Mouse (Mus musculus) adrenal gland, postnatal 10 days (tissue): ENCODE data around the gene Klk7. TPM values are rescaled to one million over a fixed set of nuclear protein-coding genes. Genes with fewer than 3 reads are reported as not detected.

ENCODE experiments used
- DNase-seq: peaks from one replicate; pipeline ENCODE4 v3.0.0; 2021; ENCODE audit warnings: mixed read lengths
- long read RNA-seq, 2 experiments: library from polyadenylated mRNA; stranded (forward); transcript quantifications; one replicate each; pipeline ENCODE4 v2.0.0; 2021
- total RNA-seq, 2 experiments: library from RNA; stranded (reverse); gene quantifications; 2 replicates each; pipeline ENCODE4 v1.2.3; 2021

The Klk7 gene
- total RNA-seq = not detected
- long read RNA-seq, experiment 1 = 0 reads
- long read RNA-seq, experiment 2 = 0 reads

DNA sequence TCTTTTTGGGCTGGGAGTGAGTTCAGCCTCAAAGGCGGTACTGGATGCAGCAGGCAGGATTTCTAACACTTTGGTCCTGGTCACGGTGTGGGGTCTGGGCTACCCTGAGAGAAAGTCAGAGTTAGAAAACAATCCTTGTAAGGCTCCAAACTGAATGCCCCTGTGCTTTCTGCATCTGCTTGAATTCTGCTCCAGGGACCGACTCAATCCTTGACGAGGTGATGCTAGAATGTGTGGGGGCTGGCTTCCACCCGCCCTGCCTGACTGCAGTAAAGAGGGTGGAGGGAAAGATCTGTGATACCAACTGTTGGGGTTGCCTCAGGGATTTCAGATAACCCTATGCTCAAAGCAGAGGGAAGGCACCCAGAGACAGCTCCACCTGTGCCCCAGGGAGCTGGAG, at the start of gene Klk7:
Klk7 (plus strand) TSS at position 301 of the 400 bp plus-strand sequence.
- DNase-seq = no peak

- DNase-seq = no peak
These were observed 44.6 kb upstream of the Klk7 start for GRCm38 (mm10) chr7:43766484-43766883.

DNA sequence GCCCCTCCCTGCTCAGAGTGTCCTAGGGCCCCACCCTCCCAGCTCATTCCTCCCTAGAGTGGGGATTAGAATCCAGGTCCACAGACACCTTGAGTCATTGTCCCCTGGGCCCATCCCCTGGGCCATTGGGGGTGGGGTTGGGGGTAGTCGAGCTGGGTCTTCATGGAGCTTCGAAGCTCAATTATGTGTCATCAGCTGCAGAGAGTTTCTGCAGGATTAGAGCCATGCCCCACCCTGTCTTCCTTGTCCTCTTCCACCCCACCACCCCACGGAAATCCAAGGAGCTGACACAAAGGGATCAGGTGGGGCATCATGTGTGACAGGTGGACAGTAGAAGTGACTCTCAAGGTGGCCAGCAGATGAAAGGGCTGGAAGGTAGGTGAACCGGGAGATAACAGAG, 42.5 kb upstream of the Klk7 start, which contains the start of gene Klk12:
Klk12 (plus strand) TSS at position 301 of the 400 bp plus-strand sequence.
- no peak for DNase-seq

- no peak for DNase-seq
These were observed 41.5 kb upstream of the Klk7 start for GRCm38 (mm10) chr7:43769636-43770035.

DNA sequence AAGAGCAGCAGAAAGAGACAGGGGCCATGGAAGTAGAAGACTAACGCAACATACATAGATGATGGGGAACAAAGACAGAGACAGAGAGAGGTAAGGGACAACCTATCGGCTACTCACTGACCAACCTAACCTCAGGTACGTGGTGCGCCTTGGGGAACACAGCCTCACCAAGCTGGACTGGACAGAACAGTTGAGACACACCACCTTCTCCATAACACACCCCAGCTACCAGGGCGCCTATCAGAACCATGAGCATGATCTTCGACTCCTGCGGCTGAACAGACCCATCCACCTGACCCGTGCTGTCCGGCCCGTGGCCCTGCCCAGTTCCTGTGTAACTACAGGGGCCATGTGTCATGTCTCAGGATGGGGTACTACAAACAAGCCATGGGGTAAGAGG, 40.4 kb upstream of the Klk7 start:
- no peak for DNase-seq

- DNase-seq = no peak
These were observed 39.2 kb upstream of the Klk7 start for GRCm38 (mm10) chr7:43771916-43772315.

DNA sequence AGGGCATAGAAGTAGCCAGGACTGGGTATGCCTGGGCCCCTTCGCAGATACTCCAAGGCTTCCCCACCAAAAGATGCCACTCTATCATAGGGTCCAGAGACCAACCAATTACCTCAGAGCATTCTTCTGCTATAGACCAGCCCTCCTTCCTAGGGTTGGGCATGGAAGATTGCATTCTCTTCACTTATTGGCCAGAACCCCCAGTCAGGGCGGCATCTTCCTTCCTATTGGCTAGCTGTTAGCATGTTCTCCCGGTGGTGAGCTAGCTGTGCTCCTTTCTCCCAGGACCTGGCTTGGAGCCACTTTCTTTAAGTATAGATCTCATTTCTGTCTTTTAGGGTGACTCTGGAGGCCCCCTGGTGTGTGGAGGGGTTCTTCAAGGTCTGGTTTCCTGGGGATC, 38.2 kb upstream of the Klk7 start:
- no peak for DNase-seq

DNA sequence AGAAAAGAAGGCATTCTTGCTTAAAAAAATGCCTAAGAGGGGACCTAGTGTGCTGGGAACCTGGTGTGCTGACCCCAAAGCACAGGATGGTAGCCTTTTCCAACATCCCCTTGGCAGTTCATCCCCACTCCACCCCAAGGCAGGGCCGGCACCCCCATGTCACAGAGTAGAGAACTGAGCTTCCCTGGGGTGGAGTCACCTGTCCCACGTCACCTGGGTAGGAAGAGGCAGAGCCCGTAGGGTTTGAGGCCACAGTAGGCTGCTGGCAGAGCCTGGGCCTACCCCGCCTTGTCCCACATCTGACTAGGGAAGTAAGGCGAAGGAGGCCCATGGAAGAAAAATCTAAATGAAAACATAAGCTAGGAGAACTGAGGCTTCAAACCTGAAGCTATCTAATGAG, 36.7 kb upstream of the Klk7 start, which contains the start of gene Klk11:
Klk11 (plus strand) TSS at position 241 of the 400 bp plus-strand sequence.
- no peak for DNase-seq

DNA sequence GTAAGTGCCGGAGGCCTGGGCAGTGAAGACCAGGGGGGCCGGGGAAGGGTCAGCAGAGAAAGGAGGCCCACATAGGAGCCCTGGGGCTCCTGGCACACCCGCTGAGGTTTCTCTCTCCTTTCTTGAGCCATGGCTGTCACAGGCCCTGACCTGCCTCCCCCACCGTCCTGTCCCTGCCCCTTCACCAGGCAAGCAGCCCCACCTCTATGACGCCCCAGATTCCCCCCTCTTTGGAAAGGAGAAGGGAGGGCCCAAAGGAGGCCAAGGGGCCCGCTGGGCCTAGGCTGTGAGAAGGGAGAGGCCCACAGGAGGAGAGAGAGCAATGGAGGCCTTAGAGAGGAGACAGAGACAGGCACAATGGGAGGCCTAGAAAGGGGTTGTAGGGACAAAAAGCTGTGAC, 36.3 kb upstream of the Klk7 start:
- DNase-seq = no peak

DNA sequence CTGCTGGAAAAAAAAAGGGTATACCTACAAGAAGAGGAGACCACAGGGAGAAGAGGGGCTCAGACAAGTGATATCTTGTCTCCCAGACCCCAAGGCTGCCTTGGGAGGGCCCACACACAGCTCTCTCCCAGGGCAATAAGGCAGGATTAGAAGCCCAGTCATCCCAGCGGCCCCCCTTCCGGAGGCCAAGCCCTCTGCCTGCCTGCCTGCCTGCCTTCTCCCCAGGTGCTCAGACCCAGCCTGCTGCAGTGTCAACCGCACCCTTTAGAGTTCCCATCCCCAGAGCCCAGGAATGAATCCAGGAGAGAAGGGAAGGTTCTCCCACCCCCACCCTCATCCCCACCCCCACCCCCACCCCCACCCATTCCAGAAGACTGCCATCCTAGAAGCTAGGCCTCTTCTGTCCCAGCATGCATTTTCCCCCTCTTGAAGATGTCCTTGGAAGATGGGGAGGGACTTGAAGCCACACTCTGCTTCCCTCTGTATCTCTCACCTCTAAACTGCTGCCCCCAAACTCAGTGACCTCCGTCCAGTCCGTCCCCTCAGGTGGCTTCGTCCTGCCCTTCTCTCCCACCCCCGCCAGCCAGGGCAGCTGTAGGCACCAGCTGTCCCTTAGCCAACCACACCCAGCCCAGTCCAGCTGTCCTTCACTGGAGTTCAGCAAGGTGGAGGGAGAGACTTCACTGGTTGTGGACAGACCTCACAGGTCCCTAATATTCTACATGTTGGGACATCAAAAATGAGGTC, 35.6 kb upstream of the Klk7 start:
- no peak for DNase-seq

- no peak for DNase-seq
These were observed 34.6 kb upstream of the Klk7 start for GRCm38 (mm10) chr7:43776506-43776905.

DNA sequence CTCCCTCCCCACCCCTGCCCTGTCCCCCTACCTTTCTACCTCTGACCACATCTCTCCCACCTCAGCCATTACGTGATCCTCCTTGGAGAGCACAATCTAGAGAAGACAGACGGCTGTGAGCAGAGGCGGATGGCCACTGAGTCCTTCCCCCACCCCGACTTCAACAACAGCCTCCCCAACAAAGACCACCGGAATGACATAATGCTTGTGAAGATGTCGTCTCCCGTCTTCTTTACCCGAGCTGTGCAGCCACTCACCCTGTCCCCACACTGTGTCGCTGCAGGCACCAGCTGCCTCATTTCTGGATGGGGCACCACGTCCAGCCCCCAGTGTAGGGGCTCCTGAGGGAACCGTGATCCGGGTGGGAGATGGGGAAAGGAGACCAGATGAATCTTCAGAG, 33.7 kb upstream of the Klk7 start:
- DNase-seq = no peak

GRCm38 (mm10) chr7:43778176-43778970, 32.7 kb upstream of the Klk7 start:
- DNase-seq = no peak

DNA sequence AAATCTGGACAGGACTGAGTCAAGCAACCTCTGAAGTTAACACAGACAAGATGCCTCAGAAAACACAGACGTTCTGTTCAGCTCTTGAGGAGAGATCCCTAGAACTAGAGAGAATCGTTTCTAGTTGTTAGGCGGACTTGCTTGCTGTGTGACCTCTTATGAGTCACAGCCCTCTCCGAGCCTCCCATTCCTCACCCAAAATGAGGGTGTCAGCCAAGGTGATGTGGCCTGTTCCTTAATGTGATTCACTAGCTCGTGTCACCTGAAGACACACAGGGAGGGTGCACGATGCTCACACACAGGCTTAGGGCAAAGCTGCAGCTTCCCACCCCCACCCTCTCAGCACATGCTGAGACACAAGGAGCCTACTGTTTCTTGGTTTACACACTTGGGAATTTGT, 30.9 kb upstream of the Klk7 start:
- DNase-seq = no peak

- DNase-seq = no peak
These were observed 30.3 kb upstream of the Klk7 start, which contains the start of gene Klk10 for GRCm38 (mm10) chr7:43780746-43781145. TSS of gene Klk10 (plus strand) at chr7:43781035.

GRCm38 (mm10) chr7:43781541-43781940, 29.6 kb upstream of the Klk7 start:
- DNase-seq = no peak

- DNase-seq = peak; percentile 86
These were observed 28.5 kb upstream of the Klk7 start for GRCm38 (mm10) chr7:43782275-43783265.

GRCm38 (mm10) chr7:43785286-43785685, 25.8 kb upstream of the Klk7 start:
- peak; percentile 68 for DNase-seq

GRCm38 (mm10) chr7:43788096-43788495, 23.0 kb upstream of the Klk7 start:
- no peak for DNase-seq

- DNase-seq = no peak
These were observed 21.8 kb upstream of the Klk7 start for GRCm38 (mm10) chr7:43789295-43789694.

GRCm38 (mm10) chr7:43791591-43791990, 19.5 kb upstream of the Klk7 start, which contains the start of gene Klk9:
TSS of gene Klk9 (plus strand) at chr7:43791891.
- no peak for DNase-seq

GRCm38 (mm10) chr7:43796355-43796754, 14.7 kb upstream of the Klk7 start:
- no peak for DNase-seq
